Mouse (Mus musculus) thymus, adult 2 months (tissue): ENCODE data around the gene Rasgrp3.

Experiments used
- CTCF ChIP-seq: fragments of 200-500 bp; IDR thresholded peaks from 2 replicates; pipeline ENCODE4 v1.5.1; 2012; ENCODE audit warnings: mild to moderate bottlenecking, control low read depth, low read length, moderate library complexity, borderline replicate concordance; ENCODE audit not compliant: control insufficient read depth, poor library complexity, insufficient read depth; ENCODE audit errors: extremely low read depth
- POLR2A ChIP-seq: fragments of 200-500 bp; IDR thresholded peaks from 2 replicates; pipeline ENCODE4 v1.6.1; 2012; ENCODE audit warnings: mild to moderate bottlenecking, low read length, control low read depth, moderate library complexity; ENCODE audit not compliant: control insufficient read depth, poor library complexity, insufficient read depth; ENCODE audit errors: extremely low read depth

DNA sequence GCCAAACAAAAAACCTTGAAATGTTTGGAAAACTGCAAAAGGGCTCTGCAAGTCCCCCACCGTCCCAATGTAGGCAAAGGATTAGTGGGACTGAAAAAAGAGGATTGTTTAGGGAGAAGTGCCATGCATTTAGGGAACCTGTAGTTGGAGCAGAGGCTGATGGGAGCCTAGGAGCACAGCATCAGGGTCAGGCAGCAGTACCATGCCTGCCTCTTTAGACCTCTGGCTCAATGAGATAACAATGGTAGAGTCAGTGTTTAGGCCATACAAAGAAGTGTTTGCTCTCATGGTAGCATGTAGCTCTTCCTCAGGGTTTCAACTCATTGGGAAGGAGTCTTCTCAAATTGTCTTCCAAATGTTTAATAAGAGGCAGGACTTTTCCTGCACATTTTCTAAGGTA lies 40.3 kb downstream of the Rasgrp3 start:
- TF ChIP-seq CTCF, result no peak
- TF ChIP-seq POLR2A, result no peak
